Mouse (Mus musculus): Measurements from ENCODE around the gene Nr1h2. TPM values are rescaled to one million over a fixed set of nuclear protein-coding genes. Genes with fewer than 3 reads are reported as not detected.

Nr1h2 gene
- polyA plus RNA-seq, 1 experiment, result 82.9 TPM

DNA sequence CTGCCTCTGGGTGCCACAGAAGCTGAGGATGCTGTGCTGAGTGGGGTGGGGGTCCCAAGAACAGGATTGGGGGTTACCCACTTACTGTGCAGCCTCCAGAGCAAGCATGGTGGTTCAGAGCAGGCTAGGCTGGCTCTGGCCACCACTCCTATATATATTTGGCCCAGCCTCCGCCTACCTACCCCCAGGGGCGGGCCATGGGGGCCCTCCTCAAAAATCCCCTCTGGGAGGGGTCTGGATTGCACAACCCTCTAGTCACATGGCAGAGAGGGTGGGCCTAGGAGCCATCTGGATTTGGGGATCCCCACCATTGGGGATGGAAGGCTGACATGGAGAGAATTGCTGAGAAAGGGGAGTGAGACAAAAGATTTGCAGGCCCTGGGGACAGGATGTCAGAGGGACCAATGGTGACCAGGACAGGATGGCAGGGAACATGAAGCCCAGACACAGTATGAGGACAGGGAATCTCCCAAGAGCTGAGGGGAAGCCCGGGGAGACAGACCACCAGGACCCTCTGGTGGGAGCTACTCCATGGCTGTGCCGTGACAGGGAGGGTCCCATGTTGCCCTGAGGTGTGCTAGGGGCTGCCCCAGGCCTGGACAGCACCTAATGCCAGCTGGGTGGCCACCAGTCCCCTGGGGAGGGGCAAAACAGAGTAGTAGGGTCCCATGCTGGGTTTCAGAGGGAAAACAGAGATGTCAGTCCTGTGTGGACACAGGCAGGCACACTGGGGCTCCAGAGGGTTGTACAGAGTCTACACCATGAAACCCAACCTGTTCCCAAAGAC, 21.6 kb downstream of the Nr1h2 start, which contains the start of gene Spib:
TSS of gene Spib (minus strand) at position 126 of the 787 bp plus-strand sequence.
- DNase-seq (ENCODE audit: extremely low spot score in 1 of 2, low spot score in 1 of 2), result no peak

DNA sequence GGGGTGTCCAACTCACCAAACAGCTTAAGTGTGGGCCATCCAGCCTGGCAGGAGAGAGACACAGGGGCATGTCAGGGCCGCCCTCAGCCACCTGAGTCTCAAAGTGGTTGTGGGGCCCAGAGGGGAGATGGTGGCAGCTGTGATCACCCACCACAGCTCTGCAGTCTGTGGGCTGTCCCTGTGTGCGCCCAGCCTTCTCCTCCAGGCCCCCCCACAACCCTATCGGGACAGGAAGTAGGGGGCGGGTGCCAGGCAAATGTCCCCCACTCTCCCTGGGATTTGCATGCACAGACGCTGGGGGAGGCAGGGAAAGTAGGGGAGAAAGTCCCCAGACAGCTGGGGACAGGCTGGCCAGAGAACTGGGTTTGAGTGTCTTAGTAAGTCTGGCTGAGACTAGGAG, 22.5 kb downstream of the Nr1h2 start:
- DNase-seq (ENCODE audit: extremely low spot score in 1 of 2, low spot score in 1 of 2), result no peak

DNA sequence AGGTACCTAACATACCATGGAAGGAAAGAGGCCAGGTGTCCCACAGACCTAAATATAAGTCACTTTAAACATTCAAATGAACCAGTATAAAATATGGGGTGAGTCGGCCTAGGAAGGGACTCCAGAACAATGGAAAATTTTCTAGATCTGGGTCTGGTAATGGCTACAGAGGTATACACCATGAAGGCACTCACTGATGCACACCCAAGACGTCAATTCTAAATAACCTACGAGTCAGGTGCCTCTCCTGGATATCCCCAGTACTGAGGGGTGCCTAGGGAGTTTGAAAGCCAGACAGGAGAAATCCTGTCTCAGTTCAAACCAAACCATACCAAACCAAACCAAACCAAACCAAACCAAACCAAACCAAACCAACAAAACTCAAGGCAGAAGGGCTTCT, 23.2 kb downstream of the Nr1h2 start:
- DNase-seq (ENCODE audit: extremely low spot score in 1 of 2, low spot score in 1 of 2), result no peak

DNA sequence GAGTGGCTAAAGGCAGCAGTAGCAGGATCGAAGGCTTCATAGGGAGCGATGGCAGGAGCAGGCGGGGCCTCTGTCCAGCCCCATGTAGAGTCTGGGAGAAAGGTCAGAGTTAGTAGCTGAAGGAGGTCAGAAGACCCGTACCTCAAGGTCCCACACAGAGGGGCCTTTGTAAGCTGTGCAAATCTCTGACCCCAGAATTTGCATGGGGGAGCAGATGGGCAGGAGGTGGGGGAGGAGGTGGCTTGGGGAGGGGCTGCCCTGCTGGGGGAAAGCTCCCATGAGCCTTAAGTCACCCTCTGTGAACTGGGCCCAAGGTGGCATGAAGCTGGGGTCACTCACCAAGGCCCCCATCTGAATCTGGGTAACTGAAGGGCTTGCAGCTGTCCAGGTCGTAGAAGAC, 24.2 kb downstream of the Nr1h2 start:
- DNase-seq (ENCODE audit: extremely low spot score in 1 of 2, low spot score in 1 of 2), result no peak

DNA sequence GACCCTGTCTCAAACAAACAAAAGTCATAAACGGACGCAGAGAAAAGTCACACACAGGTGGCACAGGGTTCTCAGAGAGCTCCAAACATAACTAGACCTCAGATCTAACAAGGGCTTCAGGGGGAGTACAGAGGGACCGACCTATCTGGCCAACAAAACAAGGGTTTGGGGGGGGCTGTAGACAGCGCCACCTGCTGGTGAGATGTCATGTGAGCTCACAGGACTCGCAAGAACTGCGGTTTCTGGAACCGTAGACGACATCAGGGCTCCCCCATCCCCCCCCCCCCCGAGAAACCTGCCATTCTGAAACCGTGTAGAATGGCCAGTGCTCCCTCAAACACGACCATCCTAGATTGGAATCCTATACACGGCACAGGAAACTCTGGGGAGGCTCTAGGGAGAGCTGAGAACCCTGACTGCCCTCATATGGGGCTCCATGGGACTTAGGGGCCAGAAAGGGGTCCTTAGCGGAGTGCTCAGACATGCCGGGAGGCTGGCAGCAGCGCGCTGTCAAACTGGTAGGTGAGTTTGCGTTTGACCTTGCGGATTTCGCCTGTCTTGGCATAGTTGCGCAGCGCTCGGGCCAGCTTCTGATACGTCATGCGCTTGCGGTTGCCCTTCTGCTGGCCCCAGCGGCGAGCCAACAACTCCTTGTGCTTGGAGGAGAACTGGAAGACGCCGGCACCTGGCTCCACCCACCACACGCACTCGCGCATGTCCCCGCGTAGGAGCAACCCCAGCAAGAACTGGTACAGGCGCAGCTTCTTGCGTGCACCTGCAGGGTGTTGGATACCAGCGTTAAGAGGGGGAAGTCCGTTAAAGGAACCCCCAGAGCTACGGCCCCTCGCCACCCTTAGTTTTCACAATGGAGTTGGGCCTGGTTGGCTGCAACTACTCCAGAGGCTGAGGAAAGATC, 26.0 kb downstream of the Nr1h2 start:
- peak; percentile 46 to 83 for DNase-seq (ENCODE audit: extremely low spot score in 1 of 2, low spot score in 1 of 2)

DNA sequence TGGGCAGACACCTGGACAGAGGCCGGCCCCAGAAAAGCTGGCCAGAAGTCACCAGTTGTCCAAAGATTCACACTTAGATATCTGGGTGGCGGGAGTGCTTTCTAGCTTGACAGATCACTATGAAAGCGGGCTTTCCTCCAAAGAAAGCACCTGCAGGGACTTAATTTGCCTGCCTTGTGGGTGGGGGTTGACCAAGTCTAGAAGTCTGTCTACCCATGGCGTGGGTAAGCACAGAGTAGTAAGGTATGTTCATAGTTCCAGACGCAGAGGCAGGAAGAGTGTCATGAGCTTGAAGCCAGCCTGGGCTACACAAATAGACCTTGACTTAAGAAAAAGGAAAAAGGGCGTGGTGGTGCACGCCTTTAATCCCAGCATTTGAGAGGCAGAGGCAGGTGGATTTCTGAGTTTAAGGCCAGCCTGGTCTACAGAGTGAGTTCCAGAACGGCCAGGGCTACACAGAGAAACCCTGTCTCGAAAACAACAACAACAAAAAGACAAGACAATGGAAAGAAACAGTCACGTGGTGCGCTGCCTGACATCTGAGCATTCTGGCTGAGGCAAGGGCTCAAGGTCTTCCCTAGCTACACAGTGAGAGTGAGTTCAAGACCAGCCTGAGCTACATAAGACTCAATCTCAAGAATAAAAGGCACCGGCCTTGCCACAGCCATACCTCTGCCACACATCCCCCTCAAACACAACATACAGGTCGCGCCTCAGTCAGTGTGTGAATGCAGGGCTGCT, 27.2 kb downstream of the Nr1h2 start:
- DNase-seq (ENCODE audit: extremely low spot score in 1 of 2, low spot score in 1 of 2), result no peak

DNA sequence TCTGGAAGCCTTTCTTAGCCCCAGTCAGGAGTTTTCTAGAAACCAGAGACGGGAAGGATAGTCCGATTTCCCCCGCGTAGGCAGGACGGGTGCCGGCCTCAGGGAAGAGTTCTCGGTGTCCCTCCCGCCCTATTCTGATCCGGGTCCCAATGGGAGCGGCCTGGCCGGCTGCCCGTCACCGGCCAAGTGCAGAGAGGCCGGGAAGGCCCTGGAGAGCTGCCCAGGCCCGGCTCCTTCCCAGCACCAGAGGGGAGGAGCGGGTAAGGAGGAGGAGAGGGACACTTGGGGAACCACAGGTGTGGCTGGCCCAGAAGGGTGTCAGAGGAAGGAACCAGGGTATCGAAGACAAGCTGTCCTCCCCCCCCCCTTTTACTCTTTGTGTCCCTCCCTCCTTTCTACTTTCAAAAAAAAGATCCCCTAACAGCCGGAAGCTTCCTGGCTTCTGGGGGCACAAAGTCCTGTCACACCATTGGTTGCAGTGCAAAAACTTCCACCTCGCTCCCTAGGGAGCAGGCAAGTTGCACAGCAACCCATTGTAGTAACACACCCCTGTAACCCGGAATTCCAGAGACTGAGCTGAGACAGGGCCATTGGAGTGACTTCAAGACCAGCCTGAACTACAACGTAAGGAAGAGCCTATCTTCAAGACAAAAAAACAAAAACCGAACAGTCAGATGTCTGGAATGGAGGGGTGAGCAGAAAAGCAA, 28.5 kb downstream of the Nr1h2 start:
- peak in 1 of 2 experiments; percentile 44 for DNase-seq (ENCODE audit: extremely low spot score in 1 of 2, low spot score in 1 of 2)

DNA sequence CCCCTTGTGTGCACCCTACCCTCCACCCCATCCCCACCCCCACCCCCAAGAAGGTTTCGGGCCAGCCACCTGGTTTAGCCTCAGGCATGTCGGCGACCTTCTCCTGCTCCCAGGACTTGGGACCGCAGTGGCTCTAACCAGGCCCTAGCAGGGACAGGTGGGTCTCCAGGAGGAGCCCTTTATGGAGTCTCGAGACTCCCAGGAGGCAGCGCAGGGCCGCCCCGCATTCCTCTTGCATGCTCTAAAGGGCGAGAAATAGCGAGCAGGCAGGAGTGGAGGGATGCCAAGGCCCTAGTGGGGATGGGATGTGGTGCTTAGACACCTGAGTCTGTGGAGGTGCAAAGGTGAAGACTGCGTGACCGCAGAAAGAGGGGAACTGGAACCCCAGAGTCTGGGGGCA, 29.2 kb downstream of the Nr1h2 start, which contains the start of gene Mybpc2:
TSS of gene Mybpc2 (minus strand) at position 155 of the 400 bp plus-strand sequence.
- DNase-seq (ENCODE audit: extremely low spot score in 1 of 2, low spot score in 1 of 2), result no peak

DNA sequence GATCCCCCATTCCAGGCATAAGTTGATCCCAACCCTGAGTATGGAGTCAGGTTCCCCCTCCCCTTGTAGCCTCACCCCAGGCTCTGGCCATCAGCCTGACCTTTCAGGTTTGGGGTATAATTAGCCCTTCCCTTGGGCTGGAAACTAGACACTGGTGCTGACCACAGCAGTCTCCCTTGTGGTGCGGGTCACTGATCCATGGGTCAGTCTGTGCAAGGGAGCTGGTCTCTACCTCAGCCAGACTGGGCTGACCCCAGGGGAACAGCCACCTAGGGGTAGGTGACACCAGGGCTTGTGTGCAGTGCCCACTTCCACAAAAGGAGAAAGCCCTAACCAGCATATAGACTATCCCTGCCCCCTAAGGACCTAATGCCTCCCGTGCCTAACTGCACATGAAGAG, 30.7 kb downstream of the Nr1h2 start:
- no peak for DNase-seq (ENCODE audit: extremely low spot score in 1 of 2, low spot score in 1 of 2)

DNA sequence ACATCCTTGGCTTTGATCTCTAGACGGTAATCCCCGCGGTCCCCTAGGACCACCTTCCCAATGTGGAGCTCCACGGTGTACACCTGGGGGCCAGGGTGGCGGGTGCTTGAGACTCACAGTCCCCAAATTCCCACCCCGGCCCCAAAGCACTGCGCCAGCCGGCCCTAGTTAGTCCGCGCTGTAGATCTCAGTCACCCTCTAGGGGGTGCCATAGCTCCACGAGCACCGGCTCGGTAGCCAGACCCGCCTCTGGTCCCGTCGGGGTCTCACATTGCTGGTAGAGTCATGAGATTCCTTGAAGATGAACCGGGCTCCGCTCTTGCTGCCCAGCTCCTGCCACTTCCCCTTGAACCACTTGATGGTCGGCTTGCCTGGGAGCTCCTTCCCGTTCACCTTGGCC, 32.0 kb downstream of the Nr1h2 start:
- peak in 1 of 2 experiments; percentile 61 for DNase-seq (ENCODE audit: extremely low spot score in 1 of 2, low spot score in 1 of 2)

DNA sequence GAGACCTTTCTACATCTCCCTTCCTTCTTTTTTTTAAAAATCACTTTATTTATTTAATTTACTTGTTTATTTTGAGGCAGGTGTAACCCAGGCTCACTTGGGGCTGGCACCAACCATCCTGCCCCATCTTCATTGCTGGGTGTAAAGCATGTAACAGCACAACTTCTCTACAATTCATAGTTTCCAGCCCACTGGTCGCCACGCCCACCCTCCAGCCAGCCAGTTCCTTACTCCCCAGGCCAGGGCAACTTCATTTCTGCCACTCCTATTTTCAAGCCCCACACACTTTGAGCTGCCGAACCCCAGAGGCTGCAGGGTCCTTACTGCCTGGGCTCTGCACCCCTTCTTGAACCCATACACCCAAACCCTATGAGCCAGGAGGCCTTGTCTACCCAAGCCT, 32.8 kb downstream of the Nr1h2 start:
- DNase-seq (ENCODE audit: extremely low spot score in 1 of 2, low spot score in 1 of 2), result no peak

DNA sequence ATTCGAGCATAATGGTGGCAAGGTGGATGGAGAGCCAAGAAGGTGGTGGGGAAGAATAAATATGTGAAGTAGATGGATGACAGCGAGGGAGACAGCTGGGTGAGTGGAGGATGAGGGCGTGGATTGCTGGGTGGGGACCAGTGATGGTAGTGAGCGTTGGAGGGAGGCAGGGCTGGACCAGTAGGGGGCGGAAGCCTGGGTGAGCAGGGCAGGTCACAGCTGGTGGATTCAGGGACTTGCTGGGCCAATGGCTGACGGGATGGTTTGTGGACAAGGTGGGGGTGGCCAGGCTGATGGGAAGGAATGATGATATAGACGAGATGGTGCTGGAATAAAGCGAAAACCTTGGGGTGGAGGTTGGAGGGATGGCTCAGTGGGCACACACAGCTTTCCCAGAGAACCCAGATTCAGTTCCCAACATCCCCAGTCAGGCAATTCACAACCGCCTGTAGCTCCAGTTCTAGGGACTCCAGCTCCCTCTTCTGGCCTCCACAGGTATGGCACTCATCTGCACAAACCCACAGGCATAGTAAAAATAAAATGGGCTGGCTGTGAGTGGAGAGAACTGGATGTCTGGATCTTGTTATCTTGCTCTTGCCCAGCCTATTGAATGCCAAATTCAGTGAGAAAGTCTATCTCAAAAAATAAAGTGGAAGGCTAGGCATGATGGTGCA, 34.4 kb downstream of the Nr1h2 start:
- no peak for DNase-seq (ENCODE audit: extremely low spot score in 1 of 2, low spot score in 1 of 2)

DNA sequence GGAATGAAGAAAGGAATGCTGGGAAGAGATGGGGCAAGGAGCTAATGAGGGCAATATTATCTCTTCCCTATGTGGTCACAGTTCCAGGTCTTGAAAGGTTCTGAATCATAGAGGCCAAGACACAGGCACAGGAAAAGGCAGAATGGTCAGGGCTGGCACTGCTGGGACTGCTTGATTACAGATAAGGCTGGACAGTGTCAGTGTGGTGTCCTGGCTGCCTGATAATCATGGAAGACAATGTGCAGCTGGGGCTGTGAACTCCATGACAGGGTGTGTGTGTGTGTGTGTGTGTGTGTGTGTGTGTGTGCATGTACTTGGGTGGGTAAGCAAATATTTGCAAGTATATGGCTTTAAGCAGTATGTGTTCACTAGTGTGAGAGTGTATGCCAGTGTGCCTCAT, 46.3 kb downstream of the Nr1h2 start:
- DNase-seq (ENCODE audit: extremely low spot score in 1 of 2, low spot score in 1 of 2), result no peak

DNA sequence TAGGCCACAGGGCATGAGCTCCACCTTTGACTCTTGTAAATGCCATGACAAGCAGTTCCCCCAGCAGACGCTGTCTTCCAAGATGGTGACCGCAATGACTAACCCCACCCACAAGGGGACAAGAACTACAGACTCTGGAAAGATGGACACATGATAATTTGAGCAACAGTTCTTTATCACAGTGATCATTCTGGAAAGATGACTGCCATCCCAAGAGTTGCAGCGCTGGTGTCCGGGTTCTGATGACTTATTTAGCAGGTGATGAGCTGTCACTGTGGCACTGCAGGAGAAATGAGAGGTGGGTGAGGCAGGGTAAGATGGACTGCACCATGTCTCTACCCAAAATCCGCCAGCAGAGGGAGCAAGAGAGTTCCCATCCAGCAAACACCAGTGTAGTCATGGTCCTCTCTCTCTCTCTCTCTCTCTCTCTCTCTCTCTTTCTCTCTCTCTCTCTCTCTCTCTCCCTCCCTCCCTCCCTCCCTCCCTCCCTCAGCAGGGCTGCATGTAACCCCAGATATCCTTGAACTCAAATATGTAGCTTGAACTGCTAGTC, 52.1 kb downstream of the Nr1h2 start:
- DNase-seq (ENCODE audit: extremely low spot score in 1 of 2, low spot score in 1 of 2), result peak in 1 of 2 experiments; percentile 87

DNA sequence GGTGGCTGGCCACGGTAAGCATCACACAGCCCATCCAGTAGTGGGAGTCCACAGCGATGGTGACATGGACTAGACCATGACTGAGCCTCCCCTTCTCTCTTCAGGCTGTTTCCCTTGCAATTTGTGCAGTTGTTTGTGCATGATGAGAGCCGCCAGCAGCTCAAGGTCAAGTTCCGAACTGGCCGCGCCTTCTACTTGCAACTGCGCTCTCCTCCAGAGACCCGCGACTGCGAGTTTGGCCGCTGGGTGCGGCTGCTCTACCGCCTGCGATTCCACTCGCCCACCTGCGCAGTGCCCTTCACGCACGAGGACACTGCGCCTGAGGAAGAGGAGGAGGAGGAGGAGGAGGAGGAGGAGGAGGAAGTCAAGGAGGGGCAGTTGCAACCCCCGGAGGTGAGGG, 53.7 kb downstream of the Nr1h2 start:
- DNase-seq (ENCODE audit: extremely low spot score in 1 of 2, low spot score in 1 of 2), result no peak
